Mouse (Mus musculus) limb, embryonic 10.5 days (tissue): Measurements from ENCODE around the gene Hcrtr2. TPM values are rescaled to one million over a fixed set of nuclear protein-coding genes. Genes with fewer than 3 reads are reported as not detected.

Experiments used
- DNase-seq: peaks from one replicate; pipeline ENCODE4 v3.0.0-alpha.2; 2017; ENCODE audit warnings: low spot score
- H3K27ac ChIP-seq: fragments of 300-500 bp; sonication (generic); 2 replicates; pipeline ENCODE4 v1.5.1; 2016; ENCODE audit warnings: mild to moderate bottlenecking
- H3K27me3 ChIP-seq: fragments of 300-500 bp; sonication (generic); 2 replicates; pipeline ENCODE4 v1.6.1; 2016; ENCODE audit warnings: low read depth, mild to moderate bottlenecking; ENCODE audit not compliant: poor library complexity, severe bottlenecking
- H3K36me3 ChIP-seq: fragments of 300-500 bp; sonication (generic); 2 replicates; pipeline ENCODE4 v1.6.1; 2016; ENCODE audit warnings: mild to moderate bottlenecking, moderate library complexity
- H3K4me1 ChIP-seq: fragments of 300-500 bp; sonication (generic); 2 replicates; pipeline ENCODE4 v1.6.1; 2016
- H3K4me3 ChIP-seq: fragments of 300-500 bp; sonication (generic); 2 replicates; pipeline ENCODE4 v1.5.1; 2016; ENCODE audit warnings: mild to moderate bottlenecking, moderate library complexity
- H3K9me3 ChIP-seq: fragments of 300-500 bp; sonication (generic); replicated peaks from 2 replicates; pipeline ENCODE4 v1.6.1; 2016; ENCODE audit warnings: mild to moderate bottlenecking
- WGBS: fragments of 180-500 bp; shearing (Covaris S2); methylation state at CpG from one replicate; pipeline ENCODE4 v1.1.7; 2016; 5-methylcytosine and 5-hydroxymethylcytosine counted together
- polyA plus RNA-seq: library from polyadenylated mRNA; unstranded; fragments of >200 nt; fragmentation: Nextera tagmentation; extraction: Ambion mirVana; gene quantifications from 2 replicates; pipeline ENCODE4 v1.2.1, GENCODE M21; 2016

The Hcrtr2 gene
- 0.06 and 0.21 TPM in 2 replicates for polyA plus RNA-seq

GRCm38 (mm10) chr9:76323756-76324155 lies at the start of gene Hcrtr2:
TSS of gene Hcrtr2 (minus strand) at chr9:76323856.
- DNase-seq, result no peak
- Histone ChIP-seq H3K36me3 (no peaks in the 10 kb centered on the region), H3K27me3 (peaks cover 44% of the 10 kb centered on the region), H3K27ac (no peak within 1 kb of the TSS), H3K4me3 (peak within 1 kb of the TSS; percentile 57), H3K9me3 (no peaks in the 10 kb centered on the region), H3K4me1 (peaks cover 14% of the 10 kb centered on the region)
- 79% methylated on average over 6 of the region's 6 CpGs for WGBS

GRCm38 (mm10) chr9:76364874-76365273 lies 41.2 kb upstream of the Hcrtr2 start:
- WGBS, result 93% methylated on average over 6 of the region's 6 CpGs
- Histone ChIP-seq H3K27me3 (no peaks in the 10 kb centered on the region), H3K36me3 (no peaks in the 10 kb centered on the region), H3K27ac (no peak overlapping the region), H3K9me3 (no peaks in the 10 kb centered on the region), H3K4me3 (no peak overlapping the region), H3K4me1 (no peaks in the 10 kb centered on the region)
- no peak for DNase-seq

- Histone ChIP-seq H3K27me3 (no peaks in the 10 kb centered on the region), H3K27ac (no peak overlapping the region), H3K36me3 (no peaks in the 10 kb centered on the region), H3K4me1 (no peaks in the 10 kb centered on the region), H3K4me3 (no peak overlapping the region), H3K9me3 (no peaks in the 10 kb centered on the region)
- no peak for DNase-seq
Measured at GRCm38 (mm10) chr9:76360374-76360773, 36.7 kb upstream of the Hcrtr2 start.

GRCm38 (mm10) chr9:76352346-76352745 lies 28.7 kb upstream of the Hcrtr2 start:
- 82% methylated on average over 3 of the region's 3 CpGs for WGBS
- no peak for DNase-seq

GRCm38 (mm10) chr9:76347298-76347697 lies 23.6 kb upstream of the Hcrtr2 start:
- DNase-seq, result no peak
- no peak overlapping the region for H3K27ac ChIP-seq
- H3K4me1 ChIP-seq, result no peaks in the 10 kb centered on the region
- 83% methylated on average over 1 of the region's 1 CpGs for WGBS
- H3K9me3 ChIP-seq, result no peaks in the 10 kb centered on the region
- H3K4me3 ChIP-seq, result no peak overlapping the region
- no peaks in the 10 kb centered on the region for H3K36me3 ChIP-seq
- H3K27me3 ChIP-seq, result no peaks in the 10 kb centered on the region

More at GRCm38 (mm10) chr9:76352346-76352745, 28.7 kb upstream of the Hcrtr2 start:
- Histone ChIP-seq H3K27ac (no peak overlapping the region), H3K4me1 (no peaks in the 10 kb centered on the region), H3K9me3 (no peaks in the 10 kb centered on the region), H3K4me3 (no peak overlapping the region), H3K27me3 (no peaks in the 10 kb centered on the region), H3K36me3 (no peaks in the 10 kb centered on the region)

- H3K4me3 ChIP-seq, result no peak overlapping the region
- no peaks in the 10 kb centered on the region for H3K36me3 ChIP-seq
- DNase-seq, result no peak
- H3K27me3 ChIP-seq, result no peaks in the 10 kb centered on the region
- no peaks in the 10 kb centered on the region for H3K9me3 ChIP-seq
- WGBS, result 79% methylated on average over 1 of the region's 1 CpGs
- no peak overlapping the region for H3K27ac ChIP-seq
- no peaks in the 10 kb centered on the region for H3K4me1 ChIP-seq
Measured at GRCm38 (mm10) chr9:76331081-76331480, 7.4 kb upstream of the Hcrtr2 start.

GRCm38 (mm10) chr9:76323186-76323701 lies 412 bp downstream of the Hcrtr2 start:
- Histone ChIP-seq H3K9me3 (no peaks in the 10 kb centered on the region), H3K36me3 (no peaks in the 10 kb centered on the region), H3K4me3 (peak overlapping the region; percentile 57), H3K4me1 (peaks cover 14% of the 10 kb centered on the region), H3K27me3 (peaks cover 44% of the 10 kb centered on the region), H3K27ac (no peak overlapping the region)
- DNase-seq, result peak; percentile 71
- WGBS, result under 1% methylated on average over 29 of the region's 29 CpGs

GRCm38 (mm10) chr9:76322122-76323052 lies 1.3 kb downstream of the Hcrtr2 start:
- peaks cover 44% of the 10 kb centered on the region for H3K27me3 ChIP-seq
- H3K36me3 ChIP-seq, result no peaks in the 10 kb centered on the region
- DNase-seq, result peak; percentile 50
- WGBS, result 6% methylated on average over 24 of the region's 24 CpGs
- peaks cover 14% of the 10 kb centered on the region for H3K4me1 ChIP-seq
- H3K9me3 ChIP-seq, result no peaks in the 10 kb centered on the region
- no peak overlapping the region for H3K27ac ChIP-seq
- H3K4me3 ChIP-seq, result peak overlapping the region; percentile 57

GRCm38 (mm10) chr9:76321589-76321988 lies 2.1 kb downstream of the Hcrtr2 start:
- peaks cover 44% of the 10 kb centered on the region for H3K27me3 ChIP-seq
- H3K36me3 ChIP-seq, result no peaks in the 10 kb centered on the region
- 84% methylated on average over 4 of the region's 4 CpGs for WGBS
- no peaks in the 10 kb centered on the region for H3K9me3 ChIP-seq
- H3K4me3 ChIP-seq, result no peak overlapping the region
- DNase-seq, result no peak
- peaks cover 14% of the 10 kb centered on the region for H3K4me1 ChIP-seq
- no peak overlapping the region for H3K27ac ChIP-seq

- 89% methylated on average over 1 of the region's 1 CpGs for WGBS
Measured at GRCm38 (mm10) chr9:76320755-76321154, 2.9 kb downstream of the Hcrtr2 start.

GRCm38 (mm10) chr9:76318302-76318701 lies 5.4 kb downstream of the Hcrtr2 start:
- H3K9me3 ChIP-seq, result no peaks in the 10 kb centered on the region
- H3K4me3 ChIP-seq, result no peak overlapping the region
- peaks cover 31% of the 10 kb centered on the region for H3K27me3 ChIP-seq
- no peak for DNase-seq
- peaks cover 9% of the 10 kb centered on the region for H3K4me1 ChIP-seq
- H3K27ac ChIP-seq, result no peak overlapping the region
- H3K36me3 ChIP-seq, result no peaks in the 10 kb centered on the region
- 88% methylated on average over 4 of the region's 4 CpGs for WGBS

More at GRCm38 (mm10) chr9:76320755-76321154, 2.9 kb downstream of the Hcrtr2 start:
- Histone ChIP-seq H3K4me3 (no peak overlapping the region), H3K27ac (no peak overlapping the region), H3K36me3 (no peaks in the 10 kb centered on the region), H3K4me1 (peaks cover 14% of the 10 kb centered on the region), H3K9me3 (no peaks in the 10 kb centered on the region), H3K27me3 (peaks cover 44% of the 10 kb centered on the region)
- DNase-seq, result no peak

GRCm38 (mm10) chr9:76315096-76315495 lies 8.6 kb downstream of the Hcrtr2 start:
- Histone ChIP-seq H3K27me3 (no peaks in the 10 kb centered on the region), H3K27ac (no peak overlapping the region), H3K4me1 (no peaks in the 10 kb centered on the region), H3K4me3 (no peak overlapping the region), H3K9me3 (no peaks in the 10 kb centered on the region), H3K36me3 (no peaks in the 10 kb centered on the region)
- DNase-seq, result no peak

GRCm38 (mm10) chr9:76313921-76314320 lies 9.7 kb downstream of the Hcrtr2 start:
- no peak for DNase-seq
- Histone ChIP-seq H3K27me3 (no peaks in the 10 kb centered on the region), H3K9me3 (no peaks in the 10 kb centered on the region), H3K4me3 (no peak overlapping the region), H3K27ac (no peak overlapping the region), H3K36me3 (no peaks in the 10 kb centered on the region), H3K4me1 (no peaks in the 10 kb centered on the region)
